Mouse (Mus musculus) central nervous system, embryonic 18 days (tissue): Measurements from ENCODE around the gene Xbp1. TPM values are rescaled to one million over a fixed set of nuclear protein-coding genes. Genes with fewer than 3 reads are reported as not detected.

Experiments used
- polyA plus RNA-seq: library from polyadenylated mRNA; depleted of rRNA; stranded (reverse); fragments of >200 nt; gene quantifications from 2 replicates; pipeline ENCODE4 v1.2.3, GENCODE M21; 2012; rRNA removed

Xbp1 gene
- polyA plus RNA-seq = 66.1 and 69.4 TPM in 2 replicates

DNA sequence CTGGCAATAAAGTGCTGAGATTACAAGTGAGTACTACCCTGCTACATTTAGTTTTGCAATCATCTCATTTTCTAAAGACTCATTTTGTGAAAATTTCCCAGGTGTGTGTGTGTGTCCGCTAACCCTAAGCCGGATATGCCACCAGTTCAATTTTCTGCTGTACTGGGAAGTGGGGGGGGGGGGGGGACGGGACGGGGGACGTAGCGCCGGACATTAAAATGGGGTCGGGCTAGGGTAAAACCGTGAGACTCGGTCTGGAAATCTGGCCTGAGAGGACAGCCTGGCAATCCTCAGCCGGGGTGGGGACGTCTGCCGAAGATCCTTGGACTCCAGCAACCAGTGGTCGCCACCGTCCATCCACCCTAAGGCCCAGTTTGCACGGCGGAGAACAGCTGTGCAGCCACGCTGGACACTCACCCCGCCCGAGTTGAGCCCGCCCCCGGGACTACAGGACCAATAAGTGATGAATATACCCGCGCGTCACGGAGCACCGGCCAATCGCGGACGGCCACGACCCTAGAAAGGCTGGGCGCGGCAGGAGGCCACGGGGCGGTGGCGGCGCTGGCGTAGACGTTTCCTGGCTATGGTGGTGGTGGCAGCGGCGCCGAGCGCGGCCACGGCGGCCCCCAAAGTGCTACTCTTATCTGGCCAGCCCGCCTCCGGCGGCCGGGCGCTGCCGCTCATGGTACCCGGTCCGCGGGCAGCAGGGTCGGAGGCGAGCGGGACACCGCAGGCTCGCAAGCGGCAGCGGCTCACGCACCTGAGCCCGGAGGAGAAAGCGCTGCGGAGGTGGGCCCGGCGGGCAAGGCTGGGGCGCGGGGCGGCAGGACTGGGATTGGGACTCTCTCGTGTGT lies at the start of gene Xbp1:
TSS of gene Xbp1 (plus strand) at position 248 of the 854 bp plus-strand sequence.

DNA sequence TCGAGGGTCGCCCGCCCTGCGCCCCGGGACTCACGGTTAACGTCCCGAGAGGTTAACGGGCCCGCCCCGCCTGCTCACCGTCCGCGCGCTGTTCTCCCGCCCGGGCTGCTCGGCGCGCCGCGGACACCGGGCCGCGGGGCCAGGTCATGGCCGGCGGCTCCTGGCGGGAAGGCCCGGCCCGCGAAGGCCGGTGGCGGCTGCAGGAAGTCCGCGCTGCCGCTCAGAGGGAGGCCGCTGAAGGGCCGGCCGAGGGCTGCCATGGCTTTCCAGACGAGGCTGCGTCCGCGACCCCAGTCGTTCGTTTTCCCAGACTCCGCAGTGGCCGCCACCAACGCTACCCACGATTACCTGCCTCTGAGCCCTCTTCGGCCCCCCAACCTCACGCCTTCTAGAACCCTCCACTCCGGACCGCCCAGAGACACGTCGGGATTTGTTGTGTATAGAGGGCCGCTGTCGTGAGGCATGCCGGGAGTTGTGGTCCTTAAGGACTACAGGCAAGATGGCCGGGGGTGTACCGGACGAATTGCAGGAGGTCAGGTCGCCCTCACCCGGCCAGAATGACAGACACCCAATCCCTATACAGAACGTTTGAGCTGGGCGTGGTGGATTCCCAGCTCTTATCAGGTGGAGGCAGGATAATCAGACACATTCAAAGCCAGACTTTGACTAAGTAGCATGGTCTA lies 21.5 kb downstream of the Xbp1 start, which contains the start of gene Ccdc117:
TSS of gene Ccdc117 (minus strand) at position 389 of the 683 bp plus-strand sequence.

GRCm38 (mm10) chr11:5569474-5569873 lies 49.0 kb downstream of the Xbp1 start, which contains the start of gene Ankrd36:
Ankrd36 (plus strand) TSS chr11:5569684.

Other genes with a start within 250 kb of the Xbp1 start
- 3.5 and 3.8 TPM in 2 replicates for gene Znrf3, start 75.8 kb upstream of the Xbp1 start, polyA plus RNA-seq
- 11.6 and 12.4 TPM in 2 replicates for gene Ccdc117, start 21.5 kb downstream of the Xbp1 start, polyA plus RNA-seq
- 0.04 and 0.05 TPM in 2 replicates for gene Ankrd36, start 49.0 kb downstream of the Xbp1 start, polyA plus RNA-seq
- 130 and 159 TPM in 2 replicates for gene Mrps24, start 195.0 kb downstream of the Xbp1 start, polyA plus RNA-seq
- gene Urgcp, start 241.7 kb downstream of the Xbp1 start, polyA plus RNA-seq = 22.1 and 22.6 TPM in 2 replicates